Mouse (Mus musculus) embryonic fibroblast, embryonic 13.5 days (primary cell): ENCODE results near the gene Lamb2. TPM values are rescaled to one million over a fixed set of nuclear protein-coding genes. Genes with fewer than 3 reads are reported as not detected.

ENCODE experiments used
- H3K27ac ChIP-seq: 2 replicates; pipeline ENCODE4 v1.5.1; 2012; ENCODE audit warnings: low read length, control low read depth, inconsistent platforms; ENCODE audit not compliant: insufficient read depth
- H3K4me1 ChIP-seq: 2 replicates; pipeline ENCODE4 v1.6.1; 2011; ENCODE audit warnings: low read length; ENCODE audit not compliant: control insufficient read depth, insufficient read depth
- H3K4me3 ChIP-seq: 2 replicates; pipeline ENCODE4 v1.5.1; 2011; ENCODE audit warnings: mild to moderate bottlenecking, control low read depth, low read length; ENCODE audit not compliant: insufficient read depth
- CTCF ChIP-seq: IDR thresholded peaks from 2 replicates; pipeline ENCODE4 v1.5.1; 2011; ENCODE audit warnings: mild to moderate bottlenecking, control low read depth, low read length, moderate library complexity, borderline replicate concordance; ENCODE audit not compliant: insufficient read depth
- POLR2A ChIP-seq: IDR thresholded peaks from 2 replicates; pipeline ENCODE4 v1.6.1; 2011; ENCODE audit warnings: low read depth, mild to moderate bottlenecking, control low read depth, low read length, moderate library complexity
- polyA plus RNA-seq: library from polyadenylated mRNA; stranded (reverse); fragments of >200 nt; gene quantifications from 2 replicates; pipeline ENCODE4 v1.2.4, GENCODE M21; 2011; ENCODE audit warnings: low read depth; ENCODE audit not compliant: missing spikeins, insufficient read length

The Lamb2 gene
- polyA plus RNA-seq, 1 experiment, result 152 TPM

DNA sequence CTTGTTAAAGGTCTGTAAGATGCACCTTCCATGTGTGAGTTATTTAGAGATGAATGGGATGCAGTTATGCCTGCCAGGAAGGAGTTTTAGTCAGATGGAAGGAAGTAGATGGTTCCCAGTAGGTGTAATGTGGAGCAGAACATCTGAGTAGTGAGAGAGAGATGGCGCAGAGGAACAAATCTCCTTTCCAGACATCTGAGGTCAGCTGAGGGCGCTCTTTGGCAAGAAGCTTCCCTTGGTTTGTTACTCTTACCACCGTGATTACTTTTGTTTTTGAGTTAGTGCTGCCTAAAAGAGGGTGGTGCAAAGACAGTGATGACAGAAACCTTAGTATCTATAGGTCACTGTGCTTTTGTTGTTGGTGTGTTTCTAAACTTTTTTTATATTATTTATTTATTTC, 45.9 kb downstream of the Lamb2 start:
- Histone ChIP-seq H3K27ac (no peak overlapping the region), H3K4me1 (peaks cover 4% of the 10 kb centered on the region; the same call in 1 of the 2 replicates), H3K4me3 (no peak overlapping the region)
- TF ChIP-seq CTCF (no peak), POLR2A (no peak)

DNA sequence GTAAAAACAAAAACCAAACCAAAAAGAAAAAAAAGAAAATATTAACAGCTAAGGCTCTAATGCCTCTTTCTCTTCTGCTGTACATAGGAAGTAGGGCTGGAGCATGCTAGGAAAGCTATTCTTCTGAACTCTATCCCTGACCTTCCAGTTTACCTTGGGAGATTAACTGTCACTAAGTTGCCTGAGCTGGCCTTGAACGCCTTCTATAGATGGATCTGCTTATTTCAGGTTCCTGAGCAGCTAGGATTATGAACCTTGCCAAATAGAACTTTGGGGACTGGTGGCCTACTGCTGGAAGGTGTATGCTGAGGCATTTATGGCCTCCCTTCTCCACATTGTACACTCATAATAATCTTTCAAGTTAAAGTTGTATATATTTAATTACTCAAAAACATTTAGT, 51.4 kb downstream of the Lamb2 start:
- TF ChIP-seq CTCF (no peak), POLR2A (no peak)
- no peak overlapping the region for H3K4me3 ChIP-seq
- no peaks in the 10 kb centered on the region for H3K4me1 ChIP-seq
- no peak overlapping the region for H3K27ac ChIP-seq

DNA sequence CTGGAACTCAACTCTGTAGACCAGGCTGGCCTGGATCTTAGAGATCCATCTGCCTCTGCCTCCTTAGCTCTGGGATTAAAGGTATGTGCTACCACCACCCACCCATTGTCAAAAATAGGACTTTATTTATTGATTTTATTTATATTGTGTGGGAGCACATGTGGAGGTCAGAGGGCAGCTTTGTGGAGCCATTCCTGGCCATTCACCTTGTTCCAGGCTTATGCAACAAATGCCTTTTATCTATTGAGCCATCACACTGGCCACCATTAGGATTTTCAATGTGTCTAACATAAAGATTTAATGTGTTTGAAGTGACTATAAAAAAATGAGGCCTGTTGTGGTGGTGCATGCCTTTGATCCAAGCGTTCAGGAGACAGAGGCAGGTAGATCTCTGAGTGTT, 52.0 kb downstream of the Lamb2 start:
- Histone ChIP-seq H3K27ac (no peak overlapping the region), H3K4me3 (no peak overlapping the region), H3K4me1 (no peaks in the 10 kb centered on the region)
- TF ChIP-seq CTCF (no peak), POLR2A (no peak)

Other genes starting within 250 kb of the Lamb2 start
- gene Dag1, start 215.8 kb upstream of the Lamb2 start, polyA plus RNA-seq, result 102 and 109 TPM in 2 replicates
- gene Nicn1, start 189.3 kb upstream of the Lamb2 start, polyA plus RNA-seq, result 36.5 and 49.6 TPM in 2 replicates
- 2.6 and 3.7 TPM in 2 replicates for gene Amt, start 182.9 kb upstream of the Lamb2 start, polyA plus RNA-seq
- gene Rhoa, start 173.6 kb upstream of the Lamb2 start, polyA plus RNA-seq, result 575 and 590 TPM in 2 replicates
- 22.9 and 24.5 TPM in 2 replicates for gene Tcta, start 173.6 kb upstream of the Lamb2 start, polyA plus RNA-seq
- gene Gpx1, start 140.8 kb upstream of the Lamb2 start, polyA plus RNA-seq, result 328 and 399 TPM in 2 replicates
- gene Usp4, start 131.9 kb upstream of the Lamb2 start, polyA plus RNA-seq, result 93.4 and 102 TPM in 2 replicates
- gene 1700102P08Rik, start 86.9 kb upstream of the Lamb2 start, polyA plus RNA-seq, result 0.63 TPM in 1 of 2 replicates, not detected in the other
- gene Ccdc36, start 51.3 kb upstream of the Lamb2 start, polyA plus RNA-seq, result 0.22 TPM in 1 of 2 replicates, not detected in the other
- not detected in 2 replicates for gene BC048562, start 43.3 kb upstream of the Lamb2 start, polyA plus RNA-seq
- 18.3 and 19.8 TPM in 2 replicates for gene Ccdc71, start 19.2 kb upstream of the Lamb2 start, polyA plus RNA-seq
- gene Klhdc8b, start 18.2 kb upstream of the Lamb2 start, polyA plus RNA-seq, result 6.5 and 8.3 TPM in 2 replicates
- 77.0 and 80.7 TPM in 2 replicates for gene Usp19, start 10.9 kb downstream of the Lamb2 start, polyA plus RNA-seq
- gene Qars, start 28.0 kb downstream of the Lamb2 start, polyA plus RNA-seq, result 261 and 263 TPM in 2 replicates
- 113 and 133 TPM in 2 replicates for gene Qrich1, start 37.1 kb downstream of the Lamb2 start, polyA plus RNA-seq
- gene Impdh2, start 80.5 kb downstream of the Lamb2 start, polyA plus RNA-seq, result 176 and 180 TPM in 2 replicates
- 19.5 and 25.5 TPM in 2 replicates for gene Ndufaf3, start 87.7 kb downstream of the Lamb2 start, polyA plus RNA-seq
- 29.2 and 38.2 TPM in 2 replicates for gene Dalrd3, start 90.2 kb downstream of the Lamb2 start, polyA plus RNA-seq
- 40.4 and 42.8 TPM in 2 replicates for gene Wdr6, start 99.0 kb downstream of the Lamb2 start, polyA plus RNA-seq
- 3.4 and 4.8 TPM in 2 replicates for gene P4htm, start 117.9 kb downstream of the Lamb2 start, polyA plus RNA-seq
- 65.9 and 73.9 TPM in 2 replicates for gene Arih2, start 169.7 kb downstream of the Lamb2 start, polyA plus RNA-seq
- gene Slc25a20, start 182.4 kb downstream of the Lamb2 start, polyA plus RNA-seq, result 35.0 and 36.6 TPM in 2 replicates
- 61.9 and 78.8 TPM in 2 replicates for gene Prkar2a, start 209.6 kb downstream of the Lamb2 start, polyA plus RNA-seq